Mouse (Mus musculus): ENCODE data around the gene Cttnbp2.

Gene Cttnbp2

GRCm38 (mm10) chr6:18514480-18515352 lies at the start of gene Cttnbp2:
TSS of gene Cttnbp2 (minus strand) at chr6:18514843.
- DNase-seq: no peak

GRCm38 (mm10) chr6:18559019-18559418 lies 44.4 kb upstream of the Cttnbp2 start:
- no peak for DNase-seq

DNA sequence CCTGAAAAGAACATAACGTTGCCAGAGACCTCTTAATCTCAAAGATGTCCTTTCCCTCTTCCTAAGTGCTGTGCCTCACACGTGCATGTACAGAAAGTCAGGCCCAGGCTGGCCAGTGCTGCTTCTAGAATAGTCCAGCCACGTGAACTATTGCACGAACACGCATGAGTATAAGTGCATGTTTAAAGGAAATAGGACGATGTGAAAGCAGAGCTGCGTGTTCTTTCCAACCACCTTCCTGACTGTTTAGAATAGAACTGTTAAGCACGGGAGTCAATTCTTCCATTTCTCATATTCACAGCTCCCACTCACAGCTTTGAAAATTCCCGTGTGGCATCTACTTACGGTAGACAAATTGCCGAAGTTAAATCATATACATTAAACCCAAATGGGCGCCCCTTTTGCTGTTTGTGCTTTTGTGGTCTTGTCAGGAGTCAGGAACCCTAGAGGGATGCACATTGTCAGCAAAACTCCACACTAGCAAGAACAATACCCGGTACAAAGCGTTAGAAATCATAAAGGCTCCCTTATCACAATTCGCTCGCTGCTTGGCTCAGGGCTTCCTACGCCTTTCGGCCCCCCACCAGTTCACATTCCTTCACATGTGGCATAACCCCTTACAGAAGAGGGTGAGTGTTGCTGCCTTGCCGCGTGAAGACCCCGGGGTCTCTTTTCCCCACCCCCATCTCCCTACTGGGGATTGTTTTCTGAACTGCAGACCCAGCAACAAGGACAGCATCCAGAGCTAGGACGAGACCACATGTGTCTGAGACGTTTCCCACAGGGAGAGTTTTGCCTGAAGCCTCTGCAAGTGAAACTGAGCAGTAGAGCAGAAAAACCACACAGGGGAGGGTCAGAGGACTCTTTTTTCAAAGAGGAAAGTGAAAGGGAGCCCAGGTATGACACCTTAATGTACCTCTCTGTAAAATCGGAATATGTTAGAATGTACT lies 33.1 kb upstream of the Cttnbp2 start:
- no peak for DNase-seq

DNA sequence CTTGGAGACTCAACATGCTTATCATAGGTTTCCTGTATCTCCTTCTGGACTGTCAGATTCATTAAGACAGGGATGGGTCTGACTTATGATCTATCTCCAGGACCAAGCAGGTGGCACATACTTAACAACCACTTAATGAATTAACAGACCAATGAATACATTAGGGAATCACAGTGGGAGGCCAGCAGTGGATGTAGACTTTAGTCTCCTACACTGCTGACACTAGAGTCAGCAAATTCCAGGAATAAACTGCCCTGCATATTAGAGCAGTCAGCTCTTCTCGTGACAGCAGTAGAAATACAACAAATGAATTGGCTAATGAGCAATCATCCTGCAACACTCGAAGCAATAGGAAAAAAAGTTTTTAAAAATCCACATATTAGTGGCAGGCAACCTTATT lies 29.2 kb upstream of the Cttnbp2 start:
- no peak for DNase-seq

- no peak for DNase-seq
Observed at GRCm38 (mm10) chr6:18540396-18540795, 25.8 kb upstream of the Cttnbp2 start.

GRCm38 (mm10) chr6:18530394-18530793 lies 15.8 kb upstream of the Cttnbp2 start:
- DNase-seq: no peak

DNA sequence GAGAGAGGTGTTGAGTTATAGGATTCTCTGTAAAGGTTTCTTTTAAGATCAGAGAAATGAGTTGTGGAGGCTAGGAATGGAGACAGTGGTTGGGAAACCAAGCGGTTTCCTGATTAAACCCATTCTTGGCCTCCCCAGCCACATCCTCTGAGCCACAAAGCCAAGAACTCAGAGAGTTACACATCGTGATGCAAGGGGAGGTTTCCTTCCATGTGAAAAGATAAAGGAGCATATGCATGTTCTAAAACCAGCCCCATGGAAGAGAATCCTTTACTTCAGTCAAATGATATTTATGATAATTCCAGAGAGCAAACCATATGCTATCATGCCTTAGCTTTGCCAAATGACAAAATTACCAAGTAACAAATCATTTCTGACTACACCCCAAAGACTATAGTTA lies 3.0 kb upstream of the Cttnbp2 start:
- no peak for DNase-seq

- DNase-seq: no peak
Observed at GRCm38 (mm10) chr6:18513611-18514473, 801 bp downstream of the Cttnbp2 start.

DNA sequence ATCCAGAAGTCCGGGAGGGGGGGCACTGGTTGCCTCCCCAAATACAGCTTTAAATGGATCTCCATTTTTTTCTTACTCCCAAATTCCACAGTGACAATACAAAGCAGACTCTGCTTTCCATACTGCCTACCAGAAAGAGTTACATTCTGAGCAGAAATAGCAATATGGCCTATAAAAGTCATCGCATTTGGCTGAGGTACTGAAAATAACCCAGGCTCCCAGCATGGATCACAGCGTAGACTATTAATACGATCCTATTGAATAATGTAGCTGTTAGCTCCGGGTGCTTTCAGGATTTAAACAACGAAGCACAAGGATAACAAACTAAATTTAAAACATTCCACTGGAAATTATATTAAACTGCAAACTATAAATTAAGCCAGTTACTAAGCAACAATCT lies 2.8 kb downstream of the Cttnbp2 start:
- no peak for DNase-seq

- no peak for DNase-seq
Observed at GRCm38 (mm10) chr6:18508036-18508435, 6.6 kb downstream of the Cttnbp2 start.

DNA sequence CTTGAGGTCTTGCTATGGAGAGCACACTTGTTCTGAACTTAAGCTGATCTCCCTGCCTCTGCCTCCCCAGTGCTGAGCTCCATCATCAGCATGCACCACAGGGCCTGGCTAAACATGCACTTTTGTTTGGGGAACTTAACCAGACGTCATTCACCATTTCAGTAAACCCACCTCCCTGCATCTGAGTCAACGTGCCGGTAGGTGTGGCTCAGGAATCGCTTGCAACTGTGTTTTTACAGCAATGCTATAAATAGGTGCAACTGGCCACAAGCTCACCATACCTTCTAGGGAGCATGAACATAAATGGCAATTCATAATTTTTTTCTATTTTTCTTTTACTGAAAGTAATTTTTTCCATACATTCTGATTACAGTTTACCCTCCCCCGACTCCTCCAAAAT lies 14.8 kb downstream of the Cttnbp2 start:
- DNase-seq: no peak

- no peak for DNase-seq
Observed at GRCm38 (mm10) chr6:18492977-18493376, 21.7 kb downstream of the Cttnbp2 start.

- no peak for DNase-seq
Observed at GRCm38 (mm10) chr6:18492248-18492901, 22.3 kb downstream of the Cttnbp2 start.

- no peak for DNase-seq
Observed at GRCm38 (mm10) chr6:18485087-18485486, 29.6 kb downstream of the Cttnbp2 start.

DNA sequence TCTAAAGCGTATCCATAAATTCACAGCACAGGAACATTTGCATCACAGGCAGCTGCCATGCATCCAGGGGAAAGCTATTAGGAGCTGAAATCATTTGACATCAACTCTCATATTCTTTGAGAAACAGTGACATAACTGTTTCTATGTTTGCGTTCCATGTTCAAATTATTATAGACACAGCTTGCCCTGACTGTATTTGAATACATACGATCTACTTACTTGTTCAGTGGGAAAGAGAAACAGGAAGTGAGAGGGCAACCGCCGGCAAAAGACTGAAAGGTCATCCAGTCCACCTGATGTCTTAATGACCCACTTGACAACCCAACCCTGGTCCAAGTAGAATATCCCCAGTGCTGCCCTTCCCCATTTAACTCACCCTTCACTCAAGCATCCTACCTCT lies 30.6 kb downstream of the Cttnbp2 start:
- DNase-seq: no peak

DNA sequence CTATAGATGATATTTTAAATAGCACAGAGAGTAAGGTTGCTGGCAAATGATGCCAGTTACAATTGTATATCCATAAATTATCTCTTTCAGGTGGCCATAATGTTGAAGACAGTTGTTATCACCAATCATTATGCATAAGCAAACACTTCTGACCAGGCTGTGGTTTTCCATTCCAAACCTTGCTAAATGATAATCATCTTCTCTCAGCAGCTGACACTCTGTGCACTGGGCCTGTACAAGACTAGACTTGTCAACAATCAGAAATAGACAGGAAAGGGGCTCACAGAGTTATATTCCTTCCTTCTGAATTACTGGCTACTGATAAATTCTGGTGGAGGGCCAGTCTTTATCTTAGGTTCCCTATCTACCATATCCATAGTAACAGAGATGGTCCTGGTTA lies 32.1 kb downstream of the Cttnbp2 start:
- no peak for DNase-seq

- DNase-seq: no peak
Observed at GRCm38 (mm10) chr6:18481781-18482180, 32.9 kb downstream of the Cttnbp2 start.

GRCm38 (mm10) chr6:18477313-18477930 lies 37.2 kb downstream of the Cttnbp2 start:
- DNase-seq: no peak

GRCm38 (mm10) chr6:18474983-18475382 lies 39.7 kb downstream of the Cttnbp2 start:
- DNase-seq: no peak

- DNase-seq: no peak
Observed at GRCm38 (mm10) chr6:18474541-18474940, 40.1 kb downstream of the Cttnbp2 start.

- no peak for DNase-seq
Observed at GRCm38 (mm10) chr6:18469206-18469605, 45.4 kb downstream of the Cttnbp2 start.

DNA sequence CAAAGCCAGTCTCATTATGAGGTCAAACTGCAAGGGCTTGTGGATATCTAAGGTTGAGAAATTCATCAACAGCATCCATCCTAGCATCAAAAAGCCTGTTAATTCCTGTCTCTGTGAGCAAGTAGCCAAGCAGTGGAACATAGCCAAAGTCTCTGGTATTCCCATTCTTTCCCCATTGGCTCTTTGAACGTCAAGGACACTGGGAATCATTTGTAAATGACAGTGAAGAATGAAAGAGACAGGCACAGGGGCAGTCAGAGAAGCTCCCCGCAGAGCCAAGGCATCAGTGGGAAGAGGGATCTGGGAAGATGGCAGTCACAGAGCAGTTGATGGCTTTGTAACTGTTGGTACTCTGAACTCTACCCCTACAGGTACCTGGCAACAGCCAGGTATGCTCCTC lies 46.9 kb downstream of the Cttnbp2 start:
- DNase-seq: no peak

All from thymus, postnatal 25 days (tissue).